Comparison of ENCODE assay signal across 8 mouse cellular contexts in the genomic region with DNA sequence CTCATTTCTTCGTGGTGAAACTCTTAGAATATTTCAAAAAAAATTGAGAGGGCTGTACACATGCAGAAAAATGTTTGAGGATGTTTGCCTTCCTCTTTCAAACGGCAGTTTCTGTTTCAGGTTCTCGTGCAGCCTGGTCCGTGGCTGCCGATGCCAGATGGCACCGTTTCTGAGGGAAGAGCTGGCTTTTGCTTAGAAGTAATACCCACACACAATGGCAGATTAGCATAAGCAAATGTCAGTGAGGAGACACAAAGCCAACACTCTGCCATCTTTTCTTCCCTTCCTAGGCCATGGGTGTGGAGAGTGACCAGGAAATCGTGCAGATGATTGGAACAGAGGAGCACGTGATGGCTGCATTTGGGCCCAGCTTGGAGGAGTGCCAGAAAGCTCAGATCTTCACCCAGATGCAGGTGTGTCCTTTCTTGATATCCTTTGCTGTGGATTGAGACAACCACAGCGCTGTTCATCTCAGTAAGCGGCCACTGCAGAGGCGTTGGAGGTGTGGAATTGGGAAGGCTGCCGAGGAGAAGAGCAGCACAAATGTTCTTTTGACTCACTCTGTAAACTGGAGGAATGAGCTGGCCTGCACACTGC. TPM values are rescaled to one million over a fixed set of nuclear protein-coding genes. Genes with fewer than 3 reads are reported as not detected.
DNase-seq lines count a peak whose midpoint lies in the region; ATAC-seq and TF ChIP-seq lines count a peak whose summit lies in the region.

No protein-coding gene starts in this region.

- H3K4me1 ChIP-seq in liver, embryonic 15.5 days (replicated peaks) = peaks cover 16% of the 10 kb centered on the region; the same call in 1 of the 2 replicates
- H3K4me1 ChIP-seq in liver, embryonic 11.5 days (replicated peaks; ENCODE audit: control insufficient read depth, insufficient read depth, low read length) = no peaks in the 10 kb centered on the region
- no peaks in the 10 kb centered on the region for H3K4me1 ChIP-seq in midbrain, postnatal 0 days (ENCODE audit: insufficient read depth, low read length)

- H3K27me3 ChIP-seq in liver, embryonic 15.5 days = no peaks in the 10 kb centered on the region
- no peaks in the 10 kb centered on the region for H3K27me3 ChIP-seq in liver, embryonic 11.5 days (replicated peaks; ENCODE audit: control insufficient read depth, insufficient read depth, low read length)
- no peaks in the 10 kb centered on the region for H3K27me3 ChIP-seq in midbrain, postnatal 0 days (ENCODE audit: insufficient read depth, low read length)

- 0 out of 2 replicates have a peak overlapping the region, but pooled peaks have one; percentile 3 for H3K27ac ChIP-seq in liver, embryonic 15.5 days (replicated peaks)
- no peak overlapping the region for H3K27ac ChIP-seq in liver, embryonic 11.5 days (ENCODE audit: low read depth, low read length)
- no peak overlapping the region for H3K27ac ChIP-seq in midbrain, postnatal 0 days (ENCODE audit: low read depth, low read length)

- DNase-seq in liver, embryonic 11.5 days (ENCODE audit: low spot score) = no peak
- peak; percentile 55 to 83 for DNase-seq in frontal cortex, adult 2 months (ENCODE audit: extremely low spot score in 1 of 2, low spot score in 1 of 2)
- DNase-seq in left cerebral cortex, postnatal 14 days (ENCODE audit: low spot score in 2 of 2) = peak; percentile 60 to 67
- peak; percentile 65 for DNase-seq in midbrain, postnatal 0 days (ENCODE audit: low spot score)
- DNase-seq in thymus, postnatal 14 days = peak; percentile 51
- no peak for DNase-seq in kidney, adult 8-10 months
- no peak for DNase-seq in embryo, embryonic 11 days

- no peak overlapping the region for H3K4me3 ChIP-seq in liver, embryonic 15.5 days (replicated peaks)
- no peak overlapping the region for H3K4me3 ChIP-seq in liver, embryonic 11.5 days (ENCODE audit: low read depth, low read length)
- no peak overlapping the region for H3K4me3 ChIP-seq in midbrain, postnatal 0 days (ENCODE audit: low read depth, low read length)

- WGBS in liver, embryonic 15.5 days (ENCODE audit: insufficient replicate concordance) = 54% methylated on average over 12 of the region's 12 CpGs
- 82% methylated on average over 12 of the region's 12 CpGs for WGBS in liver, embryonic 11.5 days
- WGBS in midbrain, postnatal 0 days = 62% methylated on average over 12 of the region's 12 CpGs

- no peak for ATAC-seq in liver, embryonic 15.5 days (ENCODE audit: insufficient read depth)
- no peak for ATAC-seq in liver, embryonic 11.5 days (replicated peaks; ENCODE audit: low FRiP score)
- 0 out of 2 replicates have a peak, but pooled peaks have one; percentile 44 for ATAC-seq in midbrain, postnatal 0 days (ENCODE audit: low FRiP score)

- intact Hi-C loops in left cerebral cortex, postnatal 14 days (cut with DNase I) = no loop called here

- H3K9me3 ChIP-seq in liver, embryonic 15.5 days (replicated peaks) = no peaks in the 10 kb centered on the region
- no peaks in the 10 kb centered on the region for H3K9me3 ChIP-seq in liver, embryonic 11.5 days (ENCODE audit: control insufficient read depth, low read length)
- no peaks in the 10 kb centered on the region for H3K9me3 ChIP-seq in midbrain, postnatal 0 days (ENCODE audit: low read length)

- no peak overlapping the region for H3K9ac ChIP-seq in liver, embryonic 15.5 days
- no peak overlapping the region for H3K9ac ChIP-seq in liver, embryonic 11.5 days (ENCODE audit: low read depth, low read length)
- no peak overlapping the region for H3K9ac ChIP-seq in midbrain, postnatal 0 days (replicated peaks; ENCODE audit: low read length, poor library complexity, severe bottlenecking)

- H3K4me2 ChIP-seq in liver, embryonic 15.5 days = no peak overlapping the region
- no peak overlapping the region for H3K4me2 ChIP-seq in liver, embryonic 11.5 days
- no peak overlapping the region for H3K4me2 ChIP-seq in midbrain, postnatal 0 days (ENCODE audit: low read depth, low read length, poor library complexity, severe bottlenecking)

- TF ChIP-seq CTCF in midbrain, postnatal 0 days (IDR thresholded peaks at IDR 0.05) = no peak

- H3K36me3 ChIP-seq in liver, embryonic 15.5 days (replicated peaks) = peaks cover 16% of the 10 kb centered on the region
- 0 out of 2 replicates have a peak, but pooled peaks cover 4% of the 10 kb centered on the region for H3K36me3 ChIP-seq in liver, embryonic 11.5 days (ENCODE audit: control insufficient read depth, insufficient read depth, low read length)
- peaks cover 13% of the 10 kb centered on the region; the same call in 1 of the 2 replicates for H3K36me3 ChIP-seq in midbrain, postnatal 0 days (ENCODE audit: insufficient read depth, low read length)

RNA-seq across cellular contexts. Expression of a gene that starts 24.5 kb away (rescaled TPM):
- 5.4 TPM in 2 replicates for polyA plus RNA-seq in liver, embryonic 15.5 days (2015; fragmentation: Nextera tagmentation; extraction: Ambion mirVana)
- 15.8 and 16.5 TPM in 2 replicates for polyA plus RNA-seq in liver, embryonic 11.5 days (2014; fragmentation: Nextera tagmentation; extraction: Ambion mirVana)
- 8.1 and 8.3 TPM in 2 replicates for polyA plus RNA-seq in frontal cortex, adult 2 months (2012; rRNA removed)
- 10 to 100 TPM; 15.0 to 15.8 TPM for total RNA-seq in left cerebral cortex, postnatal 14 days (2021)
- total RNA-seq in midbrain, postnatal 0 days (2014; rRNA removed) = 11.0 and 13.4 TPM in 2 replicates
- polyA plus RNA-seq in midbrain, postnatal 0 days (2015; fragmentation: Nextera tagmentation; extraction: Ambion mirVana) = 10.2 and 10.5 TPM in 2 replicates

Comparison
In these comparisons a context has a peak if more than half of its experiments do, and no peak if none do; other contexts are left out.
1. DNase-seq: peak in frontal cortex, adult 2 months (2 of 2), left cerebral cortex, postnatal 14 days (2 of 2), midbrain, postnatal 0 days (single experiment) and thymus, postnatal 14 days (single experiment); none in liver, embryonic 11.5 days (single experiment), kidney, adult 8-10 months (0 of 2) and embryo, embryonic 11 days (single experiment).